Mouse (Mus musculus) olfactory bulb, adult 2 months (tissue): ENCODE data around the gene Macf1. TPM values are rescaled to one million over a fixed set of nuclear protein-coding genes. Genes with fewer than 3 reads are reported as not detected.
"Not testable (repeated sequence)": the region's sequence is repeated elsewhere in the genome, so short reads cannot be mapped to it uniquely, and the experiment has no call there.

Source experiments
- H3K27ac ChIP-seq: fragments of 200-500 bp; 2 replicates; pipeline ENCODE4 v1.5.1; 2012; ENCODE audit warnings: low read depth, low read length; ENCODE audit not compliant: insufficient read depth
- H3K4me1 ChIP-seq: fragments of 200-500 bp; 2 replicates; pipeline ENCODE4 v1.6.1; 2012; ENCODE audit warnings: low read length; ENCODE audit not compliant: control insufficient read depth, insufficient read depth
- H3K4me3 ChIP-seq: fragments of 200-500 bp; 2 replicates; pipeline ENCODE4 v1.5.1; 2012; ENCODE audit warnings: mild to moderate bottlenecking, low read depth, low read length, moderate library complexity; ENCODE audit not compliant: insufficient read depth
- CTCF ChIP-seq: fragments of 200-500 bp; IDR thresholded peaks from 2 replicates; pipeline ENCODE4 v1.5.1; 2012; ENCODE audit warnings: low read depth, mild to moderate bottlenecking, low read length, moderate library complexity; ENCODE audit not compliant: insufficient read depth
- POLR2A ChIP-seq: fragments of 200-500 bp; IDR thresholded peaks from 2 replicates; pipeline ENCODE4 v1.6.1; 2012; ENCODE audit warnings: mild to moderate bottlenecking, low read depth, low read length, moderate library complexity; ENCODE audit not compliant: insufficient read depth
- WGBS: fragments of 180-500 bp; shearing (Covaris S2); methylation state at CpG from one replicate; pipeline ENCODE4 v1.1.7; 2018; 5-methylcytosine and 5-hydroxymethylcytosine counted together
- polyA plus RNA-seq: library from polyadenylated mRNA; stranded (reverse); fragments of >200 nt; gene quantifications from 2 replicates; pipeline ENCODE4 v1.2.4, GENCODE M21; 2012; ENCODE audit warnings: low replicate concordance; ENCODE audit not compliant: missing spikeins, insufficient read depth, insufficient read length

Macf1 gene
- polyA plus RNA-seq, 1 experiment = 508 TPM

DNA sequence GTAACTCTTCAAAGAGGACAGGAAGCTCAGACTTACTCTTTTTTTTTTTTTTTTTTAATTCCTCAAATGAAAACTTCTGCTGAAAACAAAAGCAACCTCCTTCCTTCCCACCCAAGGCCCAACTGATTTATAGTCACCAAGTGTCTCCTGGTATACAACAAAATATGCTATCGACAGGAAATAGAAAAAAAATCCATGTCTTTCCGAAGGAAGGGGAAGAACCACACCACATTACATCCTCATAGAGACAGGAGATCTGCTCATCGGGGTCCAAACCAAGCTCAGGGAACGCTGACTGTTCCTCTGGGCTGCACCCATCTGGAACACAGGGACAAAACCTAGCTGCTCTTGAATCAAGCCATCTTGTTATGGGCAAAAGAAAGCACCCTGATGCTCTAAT is 50.3 kb downstream of the Macf1 start:
- no peak overlapping the region for H3K4me3 ChIP-seq
- peaks cover 5% of the 10 kb centered on the region for H3K4me1 ChIP-seq
- no peak for TF ChIP-seq CTCF
- TF ChIP-seq POLR2A = no peak
- WGBS = 80% methylated on average over 4 of the region's 4 CpGs
- peak overlapping the region; percentile 59; the same call in 1 of the 2 replicates for H3K27ac ChIP-seq

DNA sequence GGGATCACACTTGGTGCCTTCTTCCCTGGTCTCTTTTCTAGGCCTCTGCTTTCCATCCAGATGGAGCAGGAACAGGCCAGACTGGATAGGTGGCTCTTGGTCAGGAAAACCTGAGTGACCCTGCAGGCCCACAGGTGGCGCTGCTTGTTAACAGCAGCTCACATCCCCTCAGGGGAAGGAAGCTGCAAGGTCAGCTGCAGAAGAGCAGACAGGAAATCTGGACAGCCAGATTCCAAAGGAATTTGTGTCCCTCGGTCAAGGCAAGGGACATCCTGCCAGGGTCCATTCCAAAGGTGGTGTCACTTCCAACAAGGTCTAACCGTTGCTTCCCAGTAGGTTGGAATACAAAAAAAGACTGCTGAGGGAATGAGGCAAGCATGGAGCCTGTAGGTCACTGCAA is 50.8 kb downstream of the Macf1 start:
- H3K27ac ChIP-seq = peak overlapping the region; percentile 59; the same call in 1 of the 2 replicates
- peaks cover 5% of the 10 kb centered on the region for H3K4me1 ChIP-seq
- TF ChIP-seq POLR2A = no peak
- no peak for TF ChIP-seq CTCF
- 48% methylated on average over 3 of the region's 3 CpGs for WGBS
- H3K4me3 ChIP-seq = no peak overlapping the region

DNA sequence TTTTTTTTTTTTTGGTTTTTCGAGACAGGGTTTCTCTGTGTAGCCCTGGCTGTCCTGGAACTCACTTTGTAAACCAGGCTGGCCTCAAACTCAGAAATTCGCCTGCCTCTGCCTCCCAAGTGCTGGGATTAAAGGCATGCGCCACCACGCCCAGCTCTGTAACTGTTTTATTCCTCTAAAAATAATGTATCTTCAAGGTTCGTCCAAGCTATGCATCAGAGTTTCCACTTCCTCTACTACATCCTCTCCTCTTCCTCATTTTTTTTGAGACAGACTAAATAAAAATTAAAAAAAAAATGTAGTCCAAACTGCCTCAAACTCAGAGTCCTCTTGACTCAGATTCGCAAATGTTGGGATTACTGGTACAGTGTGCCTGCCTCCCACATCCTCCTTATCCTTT is 52.0 kb downstream of the Macf1 start:
- WGBS = 87% methylated on average over 5 of the region's 6 CpGs
- H3K4me3 ChIP-seq, H3K27ac ChIP-seq, H3K4me1 ChIP-seq: not testable (repeated sequence)

DNA sequence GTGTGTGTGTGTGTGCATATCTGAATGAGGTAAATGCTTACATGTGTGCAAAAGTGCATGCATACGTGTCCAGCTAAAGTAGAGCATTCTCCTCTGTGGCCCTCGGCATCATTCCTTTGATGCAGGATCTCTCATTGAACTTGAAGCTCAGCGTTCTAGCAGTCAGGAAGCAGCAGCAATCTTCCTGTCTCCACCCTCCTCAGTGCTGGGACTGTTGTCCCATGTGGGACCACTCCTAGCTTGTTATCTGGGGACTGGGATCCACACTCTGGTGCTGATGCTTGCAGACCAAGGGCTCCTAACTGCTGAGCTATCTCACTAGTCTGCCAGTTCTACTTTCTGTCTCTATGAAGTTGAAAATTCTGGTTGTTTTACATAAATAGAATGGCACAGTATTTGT is 52.5 kb downstream of the Macf1 start:
- TF ChIP-seq CTCF = no peak
- no peak for TF ChIP-seq POLR2A
- 85% methylated on average over 3 of the region's 3 CpGs for WGBS
- Histone ChIP-seq H3K27ac (no peak overlapping the region), H3K4me3 (no peak overlapping the region), H3K4me1 (peaks cover 3% of the 10 kb centered on the region)

DNA sequence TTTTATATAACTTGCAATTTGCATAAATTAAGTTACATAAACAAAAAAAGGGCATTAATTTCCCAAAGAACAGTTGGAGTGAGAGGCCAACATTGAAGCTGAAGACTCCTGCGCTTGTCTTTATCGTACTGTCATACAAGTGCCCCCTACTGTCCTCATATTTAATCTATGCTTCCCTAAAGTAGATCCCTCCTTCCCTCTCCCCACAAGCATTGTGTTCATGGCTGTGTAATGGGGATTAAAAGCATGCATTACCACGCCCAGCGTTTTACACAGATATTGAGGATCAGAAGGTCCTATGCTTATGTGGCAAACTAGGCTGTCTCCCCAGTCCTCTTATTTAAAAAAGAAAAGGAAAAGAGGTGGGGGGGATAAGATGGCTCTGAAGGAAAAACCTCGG is 56.5 kb downstream of the Macf1 start:
- no peak for TF ChIP-seq POLR2A
- TF ChIP-seq CTCF = no peak
- peaks cover 13% of the 10 kb centered on the region for H3K4me1 ChIP-seq
- 50% methylated on average over 5 of the region's 5 CpGs for WGBS

GRCm38 (mm10) chr4:123625332-123626072 is 58.7 kb downstream of the Macf1 start:
- TF ChIP-seq CTCF (no peak), POLR2A (no peak)
- Histone ChIP-seq H3K27ac (no peak overlapping the region), H3K4me3 (no peak overlapping the region), H3K4me1 (peaks cover 13% of the 10 kb centered on the region)
- 79% methylated on average over 6 of the region's 6 CpGs for WGBS

More for the DNA sequence above, 56.5 kb downstream of the Macf1 start:
- H3K4me3 ChIP-seq = no peak overlapping the region
- H3K27ac ChIP-seq = no peak overlapping the region

DNA sequence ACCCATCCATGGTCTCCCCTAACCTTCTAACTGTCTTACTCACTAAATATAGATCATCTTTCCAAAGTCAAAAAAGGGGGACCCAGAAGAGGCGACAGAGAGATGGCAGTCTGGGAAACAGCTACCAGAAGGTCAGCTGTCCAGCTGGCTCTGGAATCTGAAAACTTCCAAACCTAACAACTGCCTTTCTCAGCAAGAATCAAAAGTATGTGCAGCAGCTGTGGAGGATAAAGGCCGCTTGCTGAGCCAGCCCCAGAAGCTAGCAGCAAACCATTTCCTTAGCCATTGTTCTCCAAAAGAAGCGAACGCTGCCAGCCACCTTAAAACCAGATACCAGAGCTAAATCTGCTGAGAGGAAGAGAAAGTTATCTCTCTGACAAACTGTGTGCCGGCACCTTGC is 59.7 kb downstream of the Macf1 start:
- H3K27ac ChIP-seq = no peak overlapping the region
- WGBS = 31% methylated on average over 5 of the region's 5 CpGs
- TF ChIP-seq CTCF (no peak), POLR2A (no peak)

GRCm38 (mm10) chr4:123623742-123624151 is 60.4 kb downstream of the Macf1 start:
- no peak for TF ChIP-seq POLR2A
- no peak for TF ChIP-seq CTCF
- Histone ChIP-seq H3K4me1 (peaks cover 13% of the 10 kb centered on the region), H3K4me3 (no peak overlapping the region), H3K27ac (peak overlapping the region; percentile 45)
- WGBS = 34% methylated on average over 5 of the region's 5 CpGs

More for the DNA sequence above, 59.7 kb downstream of the Macf1 start:
- Histone ChIP-seq H3K4me3 (no peak overlapping the region), H3K4me1 (peaks cover 13% of the 10 kb centered on the region)

DNA sequence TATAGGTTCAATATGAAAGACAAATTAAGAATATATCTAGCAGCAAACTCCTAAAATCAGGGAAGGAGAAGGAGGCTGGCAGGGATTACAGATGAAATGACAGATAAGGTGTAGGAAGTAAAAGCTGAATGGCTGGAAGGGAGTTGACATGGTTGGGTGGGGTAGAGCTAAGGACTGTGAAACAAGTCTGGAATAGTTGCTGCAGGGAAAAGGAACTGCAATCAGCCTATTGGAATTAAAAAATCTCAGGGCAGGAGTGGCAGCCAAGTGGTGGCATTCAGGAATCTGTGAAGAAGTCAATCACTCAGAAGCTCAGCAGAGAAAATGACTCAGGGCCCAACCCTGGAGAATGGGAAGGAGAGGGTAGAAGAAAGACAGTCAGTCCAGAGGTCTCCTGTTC is 62.4 kb downstream of the Macf1 start:
- no peak for TF ChIP-seq CTCF
- Histone ChIP-seq H3K27ac (no peak overlapping the region), H3K4me1 (peaks cover 18% of the 10 kb centered on the region), H3K4me3 (no peak overlapping the region)

- no peak for TF ChIP-seq CTCF
- TF ChIP-seq POLR2A = no peak
- peaks cover 7% of the 10 kb centered on the region; the same call in 1 of the 2 replicates for H3K4me1 ChIP-seq
- H3K27ac ChIP-seq = no peak overlapping the region
- H3K4me3 ChIP-seq = no peak overlapping the region
- WGBS = 49% methylated on average over 5 of the region's 5 CpGs
These were observed 66.3 kb downstream of the Macf1 start for GRCm38 (mm10) chr4:123617727-123618389.
